Mouse (Mus musculus) layer of hippocampus, adult 11-12 months (tissue): ENCODE results near the gene Kcnk7.
A peak's percentile ranks its signal among the peaks of the same experiment; 100 is the strongest.
"Not testable (repeated sequence)": the region's sequence is repeated elsewhere in the genome, so short reads cannot be mapped to it uniquely, and the experiment has no call there.

ENCODE experiments used
- DNase-seq: peaks from one replicate; pipeline ENCODE4 v3.0.0; 2022; ENCODE audit warnings: low spot score

Kcnk7 gene

GRCm38 (mm10) chr19:5704163-5704800 lies at the start of gene Kcnk7:
TSS of gene Kcnk7 (plus strand) at chr19:5704367.
- no peak for DNase-seq

- no peak for DNase-seq
These were observed 49.4 kb upstream of the Kcnk7 start for GRCm38 (mm10) chr19:5654720-5655298.

- DNase-seq = peak; percentile 54
These were observed 43.0 kb upstream of the Kcnk7 start for GRCm38 (mm10) chr19:5660942-5661751.

GRCm38 (mm10) chr19:5662310-5662709 lies 41.9 kb upstream of the Kcnk7 start:
- no peak for DNase-seq

GRCm38 (mm10) chr19:5662981-5663913 lies 40.9 kb upstream of the Kcnk7 start, which contains the start of gene Sipa1:
TSS of gene Sipa1 (minus strand) at chr19:5663707.
- peak; percentile 82 for DNase-seq

GRCm38 (mm10) chr19:5664669-5665257 lies 39.4 kb upstream of the Kcnk7 start:
- DNase-seq = no peak

- no peak for DNase-seq
These were observed 38.7 kb upstream of the Kcnk7 start for GRCm38 (mm10) chr19:5665465-5665864.

- no peak for DNase-seq
These were observed 37.8 kb upstream of the Kcnk7 start for GRCm38 (mm10) chr19:5666386-5666785.

- DNase-seq = no peak
These were observed 35.8 kb upstream of the Kcnk7 start for GRCm38 (mm10) chr19:5668372-5668771.

GRCm38 (mm10) chr19:5680432-5680831 lies 23.7 kb upstream of the Kcnk7 start:
- DNase-seq = no peak

GRCm38 (mm10) chr19:5684236-5684635 lies 19.9 kb upstream of the Kcnk7 start:
- DNase-seq = no peak

GRCm38 (mm10) chr19:5684985-5685384 lies 19.2 kb upstream of the Kcnk7 start:
- DNase-seq = no peak

GRCm38 (mm10) chr19:5685431-5685830 lies 18.7 kb upstream of the Kcnk7 start:
- no peak for DNase-seq

GRCm38 (mm10) chr19:5685861-5686260 lies 18.3 kb upstream of the Kcnk7 start:
- no peak for DNase-seq

- no peak for DNase-seq
These were observed 17.7 kb upstream of the Kcnk7 start for GRCm38 (mm10) chr19:5686437-5686836.

GRCm38 (mm10) chr19:5686954-5687353 lies 17.2 kb upstream of the Kcnk7 start:
- not testable (repeated sequence) for DNase-seq

GRCm38 (mm10) chr19:5687738-5688137 lies 16.4 kb upstream of the Kcnk7 start:
- DNase-seq = no peak

- peak; percentile 98 for DNase-seq
These were observed 15.7 kb upstream of the Kcnk7 start, which contains the start of the genes Map3k11 and Pcnx3 for GRCm38 (mm10) chr19:5688200-5689087. TSS of gene Map3k11 (plus strand) at chr19:5688742. TSS of gene Pcnx3 (minus strand) at chr19:5688908.

GRCm38 (mm10) chr19:5689088-5689428 lies 15.1 kb upstream of the Kcnk7 start:
- no peak for DNase-seq

GRCm38 (mm10) chr19:5689565-5690342 lies 14.4 kb upstream of the Kcnk7 start:
- peak; percentile 79 for DNase-seq
